Mouse (Mus musculus) olfactory bulb, adult 2 months (tissue): ENCODE results near the gene Vmn1r71. TPM values are rescaled to one million over a fixed set of nuclear protein-coding genes. Genes with fewer than 3 reads are reported as not detected.
"Not testable (repeated sequence)": the region's sequence is repeated elsewhere in the genome, so short reads cannot be mapped to it uniquely, and the experiment has no call there.

Experiments used
- H3K27ac ChIP-seq: fragments of 200-500 bp; 2 replicates; pipeline ENCODE4 v1.5.1; 2012; ENCODE audit warnings: low read depth, low read length; ENCODE audit not compliant: insufficient read depth
- H3K4me1 ChIP-seq: fragments of 200-500 bp; 2 replicates; pipeline ENCODE4 v1.6.1; 2012; ENCODE audit warnings: low read length; ENCODE audit not compliant: control insufficient read depth, insufficient read depth
- H3K4me3 ChIP-seq: fragments of 200-500 bp; 2 replicates; pipeline ENCODE4 v1.5.1; 2012; ENCODE audit warnings: mild to moderate bottlenecking, low read depth, low read length, moderate library complexity; ENCODE audit not compliant: insufficient read depth
- CTCF ChIP-seq: fragments of 200-500 bp; IDR thresholded peaks from 2 replicates; pipeline ENCODE4 v1.5.1; 2012; ENCODE audit warnings: low read depth, mild to moderate bottlenecking, low read length, moderate library complexity; ENCODE audit not compliant: insufficient read depth
- POLR2A ChIP-seq: fragments of 200-500 bp; IDR thresholded peaks from 2 replicates; pipeline ENCODE4 v1.6.1; 2012; ENCODE audit warnings: mild to moderate bottlenecking, low read depth, low read length, moderate library complexity; ENCODE audit not compliant: insufficient read depth
- polyA plus RNA-seq: library from polyadenylated mRNA; stranded (reverse); fragments of >200 nt; gene quantifications from 2 replicates; pipeline ENCODE4 v1.2.4, GENCODE M21; 2012; ENCODE audit warnings: low replicate concordance; ENCODE audit not compliant: missing spikeins, insufficient read depth, insufficient read length

Gene Vmn1r71
- polyA plus RNA-seq: not detected in 2 replicates

- Histone ChIP-seq H3K27ac (no peak within 1 kb of the TSS), H3K4me3 (no peak within 1 kb of the TSS), H3K4me1 (no peaks in the 10 kb centered on the region)
- TF ChIP-seq CTCF: no peak
- no peak for TF ChIP-seq POLR2A
Measured at GRCm38 (mm10) chr7:10754264-10754663, at the start of gene Vmn1r71. TSS of gene Vmn1r71 (minus strand) at chr7:10754364.

GRCm38 (mm10) chr7:10757551-10757950 is 3.4 kb upstream of the Vmn1r71 start:
- H3K4me3 ChIP-seq, H3K4me1 ChIP-seq, H3K27ac ChIP-seq: not testable (repeated sequence)

Other genes with a start within 250 kb of the Vmn1r71 start
- gene Vmn1r68, start 195.9 kb downstream of the Vmn1r71 start, polyA plus RNA-seq: not detected in 2 replicates
- gene Vmn1r69, start 140.7 kb downstream of the Vmn1r71 start, polyA plus RNA-seq: not detected in 2 replicates
- gene Vmn1r70, start 122.8 kb downstream of the Vmn1r71 start, polyA plus RNA-seq: not detected in 2 replicates
- gene Nlrp4b, start 66.6 kb downstream of the Vmn1r71 start, polyA plus RNA-seq: not detected in 2 replicates
- gene Zscan4b, start 150.7 kb upstream of the Vmn1r71 start, polyA plus RNA-seq: not detected in 2 replicates